In the genomic region with DNA sequence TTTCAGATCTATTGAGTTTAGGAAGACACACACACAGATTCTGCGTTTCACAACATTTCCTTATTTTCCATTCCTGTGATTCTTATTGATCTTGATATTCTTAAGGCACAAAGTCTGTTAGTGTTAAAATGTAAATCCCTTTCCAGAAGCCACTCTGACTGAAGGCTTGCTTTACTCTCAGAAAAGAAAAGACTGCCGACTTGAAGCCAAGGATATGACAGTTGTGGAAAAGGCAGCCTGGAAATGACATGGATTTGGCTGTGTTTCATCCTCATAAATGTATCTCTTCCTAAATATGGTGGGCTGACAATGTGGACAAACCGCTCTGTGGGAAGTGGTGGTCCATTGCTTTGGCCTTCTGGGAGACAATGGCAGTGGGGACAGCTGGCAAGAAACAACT, we compare ENCODE assay signal across 25 mouse cellular contexts.
DNase-seq lines count a peak whose midpoint lies in the region; ATAC-seq and TF ChIP-seq lines count a peak whose summit lies in the region.
"Had no signal": no experiment of that assay in that cellular context is flagged by ENCODE, and none has a peak within 500 bp of the region (broad histone marks: within the 10 kb centered on the region; RNA-seq: fewer than 3 reads in every experiment).

No protein-coding gene starts in this region.

- no peaks in the 10 kb centered on the region for H3K36me3 ChIP-seq in forebrain, embryonic 14.5 days (ENCODE audit: control insufficient read depth, insufficient read depth, low read length)
- no peaks in the 10 kb centered on the region for H3K36me3 ChIP-seq in forebrain, embryonic 12.5 days (replicated peaks)
- H3K36me3 ChIP-seq in forebrain, postnatal 0 days (ENCODE audit: insufficient read depth), result no peaks in the 10 kb centered on the region
- no peaks in the 10 kb centered on the region for H3K36me3 ChIP-seq in forebrain, embryonic 11.5 days (ENCODE audit: control insufficient read depth, insufficient read depth, low read length)
- no peaks in the 10 kb centered on the region for H3K36me3 ChIP-seq in hindbrain, postnatal 0 days (ENCODE audit: insufficient read depth, low read length)
- no peaks in the 10 kb centered on the region for H3K36me3 ChIP-seq in hindbrain, embryonic 13.5 days
- H3K36me3 ChIP-seq in midbrain, postnatal 0 days (ENCODE audit: insufficient read depth, low read length), result no peaks in the 10 kb centered on the region
- no peaks in the 10 kb centered on the region for H3K36me3 ChIP-seq in midbrain, embryonic 13.5 days
- H3K36me3 ChIP-seq: embryonic facial prominence, embryonic 10.5 days; embryonic facial prominence, embryonic 12.5 days; G1E had no signal

- DNase-seq in forebrain, embryonic 14.5 days (ENCODE audit: low spot score), result peak; percentile 16
- DNase-seq in forebrain, postnatal 0 days, result peak; percentile 32
- no peak for DNase-seq in forebrain, embryonic 11.5 days (ENCODE audit: low spot score)
- peak; percentile 5 for DNase-seq in hindbrain, postnatal 0 days (ENCODE audit: low spot score)
- DNase-seq in midbrain, postnatal 0 days (ENCODE audit: low spot score), result peak; percentile 27
- DNase-seq: adrenal gland, adult 2 months; adrenal gland, postnatal 10 days; adrenal gland, postnatal 25 days; B cell, adult 2 months; cerebellum, adult 11-12 months; cerebellum, adult 2 months; cerebellum, adult 9-10 months; cerebellum, postnatal 10 days; cerebellum, postnatal 25 days had no signal

- TF ChIP-seq CTCF in forebrain, postnatal 0 days (IDR thresholded peaks at IDR 0.05; ENCODE audit: low read depth), result no peak
- no peak for TF ChIP-seq CTCF in hindbrain, postnatal 0 days (IDR thresholded peaks at IDR 0.05; ENCODE audit: low read depth)
- TF ChIP-seq CTCF in midbrain, postnatal 0 days (IDR thresholded peaks at IDR 0.05), result no peak

- no peak overlapping the region for H3K27ac ChIP-seq in forebrain, embryonic 14.5 days (ENCODE audit: low read depth, low read length)
- no peak overlapping the region for H3K27ac ChIP-seq in forebrain, embryonic 12.5 days
- H3K27ac ChIP-seq in forebrain, postnatal 0 days (ENCODE audit: low read depth, low read length), result no peak overlapping the region
- H3K27ac ChIP-seq in forebrain, embryonic 11.5 days (ENCODE audit: low read depth, low read length), result no peak overlapping the region
- H3K27ac ChIP-seq in hindbrain, postnatal 0 days, result no peak overlapping the region
- no peak overlapping the region for H3K27ac ChIP-seq in hindbrain, embryonic 13.5 days
- no peak overlapping the region for H3K27ac ChIP-seq in midbrain, postnatal 0 days (ENCODE audit: low read depth, low read length)
- no peak overlapping the region for H3K27ac ChIP-seq in midbrain, embryonic 13.5 days
- H3K27ac ChIP-seq: embryonic facial prominence, embryonic 10.5 days; embryonic facial prominence, embryonic 12.5 days; forebrain, embryonic 13.5 days had no signal

- 84% methylated on average over 3 of the region's 3 CpGs for WGBS in forebrain, embryonic 14.5 days
- WGBS in forebrain, embryonic 12.5 days, result 84% methylated on average over 3 of the region's 3 CpGs
- WGBS in forebrain, postnatal 0 days, result 54% methylated on average over 3 of the region's 3 CpGs
- WGBS in forebrain, embryonic 11.5 days, result 92% methylated on average over 3 of the region's 3 CpGs
- 62% methylated on average over 3 of the region's 3 CpGs for whole genome bisulfite sequencing in hindbrain, postnatal 0 days
- 92% methylated on average over 3 of the region's 3 CpGs for WGBS in hindbrain, embryonic 13.5 days
- WGBS in midbrain, postnatal 0 days, result 59% methylated on average over 3 of the region's 3 CpGs
- 88% methylated on average over 3 of the region's 3 CpGs for WGBS in midbrain, embryonic 13.5 days

- H3K4me1 ChIP-seq in forebrain, embryonic 14.5 days (ENCODE audit: control insufficient read depth, insufficient read depth, low read length), result no peaks in the 10 kb centered on the region
- no peaks in the 10 kb centered on the region for H3K4me1 ChIP-seq in forebrain, embryonic 12.5 days
- no peaks in the 10 kb centered on the region for H3K4me1 ChIP-seq in forebrain, postnatal 0 days (ENCODE audit: insufficient read depth)
- H3K4me1 ChIP-seq in forebrain, embryonic 11.5 days (replicated peaks; ENCODE audit: control insufficient read depth, insufficient read depth, low read length), result no peaks in the 10 kb centered on the region
- H3K4me1 ChIP-seq in hindbrain, postnatal 0 days (ENCODE audit: insufficient read depth, low read length), result no peaks in the 10 kb centered on the region
- H3K4me1 ChIP-seq in hindbrain, embryonic 13.5 days (replicated peaks), result no peaks in the 10 kb centered on the region
- no peaks in the 10 kb centered on the region for H3K4me1 ChIP-seq in midbrain, postnatal 0 days (ENCODE audit: insufficient read depth, low read length)
- no peaks in the 10 kb centered on the region for H3K4me1 ChIP-seq in midbrain, embryonic 13.5 days (replicated peaks)
- H3K4me1 ChIP-seq: embryonic facial prominence, embryonic 10.5 days; embryonic facial prominence, embryonic 12.5 days; forebrain, embryonic 13.5 days had no signal

- ATAC-seq in forebrain, embryonic 14.5 days, result no peak
- ATAC-seq in forebrain, embryonic 12.5 days (ENCODE audit: low FRiP score), result no peak
- ATAC-seq in forebrain, postnatal 0 days, result peak; percentile 53
- no peak for ATAC-seq in forebrain, embryonic 11.5 days (replicated peaks; ENCODE audit: low FRiP score)
- no peak for ATAC-seq in hindbrain, postnatal 0 days
- no peak for ATAC-seq in hindbrain, embryonic 13.5 days (ENCODE audit: low FRiP score)
- ATAC-seq in midbrain, postnatal 0 days (ENCODE audit: low FRiP score), result no peak
- no peak for ATAC-seq in midbrain, embryonic 13.5 days
- ATAC-seq: activated CD4-positive, CD25-positive, alpha-beta regulatory T cell, adult 4 months; CD4-positive, CD25-positive, alpha-beta regulatory T cell, adult 4 months; forebrain, embryonic 13.5 days; Patski had no signal

- no peak overlapping the region for H3K9ac ChIP-seq in forebrain, embryonic 14.5 days (ENCODE audit: low read length)
- H3K9ac ChIP-seq in forebrain, embryonic 12.5 days, result no peak overlapping the region
- no peak overlapping the region for H3K9ac ChIP-seq in forebrain, postnatal 0 days
- H3K9ac ChIP-seq in forebrain, embryonic 11.5 days (ENCODE audit: low read length), result no peak overlapping the region
- no peak overlapping the region for H3K9ac ChIP-seq in hindbrain, postnatal 0 days (replicated peaks; ENCODE audit: low read length)
- H3K9ac ChIP-seq in hindbrain, embryonic 13.5 days, result no peak overlapping the region
- no peak overlapping the region for H3K9ac ChIP-seq in midbrain, postnatal 0 days (replicated peaks; ENCODE audit: low read length, poor library complexity, severe bottlenecking)
- no peak overlapping the region for H3K9ac ChIP-seq in midbrain, embryonic 13.5 days (replicated peaks)
- H3K9ac ChIP-seq: embryonic facial prominence, embryonic 12.5 days; forebrain, embryonic 13.5 days had no signal

- H3K9me3 ChIP-seq in forebrain, embryonic 14.5 days (replicated peaks; ENCODE audit: control insufficient read depth, low read length), result no peaks in the 10 kb centered on the region
- H3K9me3 ChIP-seq in forebrain, embryonic 12.5 days, result no peaks in the 10 kb centered on the region
- no peaks in the 10 kb centered on the region for H3K9me3 ChIP-seq in forebrain, postnatal 0 days (ENCODE audit: low read length)
- no peaks in the 10 kb centered on the region for H3K9me3 ChIP-seq in forebrain, embryonic 11.5 days (ENCODE audit: control insufficient read depth, low read length)
- no peaks in the 10 kb centered on the region for H3K9me3 ChIP-seq in hindbrain, postnatal 0 days (ENCODE audit: low read length)
- H3K9me3 ChIP-seq in hindbrain, embryonic 13.5 days, result no peaks in the 10 kb centered on the region
- no peaks in the 10 kb centered on the region for H3K9me3 ChIP-seq in midbrain, postnatal 0 days (ENCODE audit: low read length)
- H3K9me3 ChIP-seq in midbrain, embryonic 13.5 days, result no peaks in the 10 kb centered on the region; the same call in 1 of the 2 replicates
- H3K9me3 ChIP-seq: embryonic facial prominence, embryonic 10.5 days; embryonic facial prominence, embryonic 12.5 days; forebrain, embryonic 13.5 days; G1E had no signal

- no peaks in the 10 kb centered on the region for H3K27me3 ChIP-seq in forebrain, embryonic 14.5 days (replicated peaks; ENCODE audit: control insufficient read depth, insufficient read depth, low read length)
- H3K27me3 ChIP-seq in forebrain, embryonic 12.5 days, result no peaks in the 10 kb centered on the region
- H3K27me3 ChIP-seq in forebrain, postnatal 0 days (ENCODE audit: insufficient read depth, low read length), result no peaks in the 10 kb centered on the region
- H3K27me3 ChIP-seq in forebrain, embryonic 11.5 days (ENCODE audit: control insufficient read depth, insufficient read depth, low read length), result no peaks in the 10 kb centered on the region
- no peaks in the 10 kb centered on the region for H3K27me3 ChIP-seq in hindbrain, postnatal 0 days (ENCODE audit: insufficient read depth, low read length)
- H3K27me3 ChIP-seq in hindbrain, embryonic 13.5 days, result no peaks in the 10 kb centered on the region
- no peaks in the 10 kb centered on the region for H3K27me3 ChIP-seq in midbrain, postnatal 0 days (ENCODE audit: insufficient read depth, low read length)
- H3K27me3 ChIP-seq in midbrain, embryonic 13.5 days, result no peaks in the 10 kb centered on the region
- H3K27me3 ChIP-seq: CH12.LX; embryonic facial prominence, embryonic 12.5 days; forebrain, embryonic 13.5 days; Patski had no signal

- H3K4me3 ChIP-seq in forebrain, embryonic 14.5 days (ENCODE audit: low read depth, low read length), result no peak overlapping the region
- no peak overlapping the region for H3K4me3 ChIP-seq in forebrain, embryonic 12.5 days (replicated peaks)
- no peak overlapping the region for H3K4me3 ChIP-seq in forebrain, postnatal 0 days (ENCODE audit: low read depth, low read length)
- no peak overlapping the region for H3K4me3 ChIP-seq in forebrain, embryonic 11.5 days (ENCODE audit: low read depth, low read length)
- no peak overlapping the region for H3K4me3 ChIP-seq in hindbrain, postnatal 0 days (ENCODE audit: low read length)
- H3K4me3 ChIP-seq in hindbrain, embryonic 13.5 days, result no peak overlapping the region
- H3K4me3 ChIP-seq in midbrain, postnatal 0 days (ENCODE audit: low read depth, low read length), result no peak overlapping the region
- H3K4me3 ChIP-seq in midbrain, embryonic 13.5 days (replicated peaks), result no peak overlapping the region
- H3K4me3 ChIP-seq: embryonic facial prominence, embryonic 10.5 days; embryonic facial prominence, embryonic 12.5 days; forebrain, embryonic 13.5 days had no signal

- H3K4me2 ChIP-seq in forebrain, embryonic 14.5 days (ENCODE audit: low read length), result no peak overlapping the region
- no peak overlapping the region for H3K4me2 ChIP-seq in forebrain, embryonic 12.5 days
- H3K4me2 ChIP-seq in forebrain, postnatal 0 days (ENCODE audit: low read depth), result no peak overlapping the region
- H3K4me2 ChIP-seq in forebrain, embryonic 11.5 days (ENCODE audit: low read depth, low read length, severe bottlenecking), result no peak overlapping the region
- no peak overlapping the region for H3K4me2 ChIP-seq in hindbrain, postnatal 0 days (ENCODE audit: low read depth, low read length)
- no peak overlapping the region for H3K4me2 ChIP-seq in hindbrain, embryonic 13.5 days
- H3K4me2 ChIP-seq in midbrain, postnatal 0 days (ENCODE audit: low read depth, low read length, poor library complexity, severe bottlenecking), result no peak overlapping the region
- no peak overlapping the region for H3K4me2 ChIP-seq in midbrain, embryonic 13.5 days (replicated peaks)
- H3K4me2 ChIP-seq: embryonic facial prominence, embryonic 12.5 days; forebrain, embryonic 13.5 days had no signal
